Mouse (Mus musculus) heart, adult 18-20 months (tissue): Measurements from ENCODE around the gene Barx1. TPM values are rescaled to one million over a fixed set of nuclear protein-coding genes. Genes with fewer than 3 reads are reported as not detected.

Source experiments
- DNase-seq, 2 experiments: peaks; one replicate each; pipeline ENCODE4 v3.0.0; 2021 to 2022; ENCODE audit warnings: mixed read lengths in 1 of 2
- long read RNA-seq, 2 experiments: library from polyadenylated mRNA; stranded (forward); transcript quantifications; one replicate each; pipeline ENCODE4 v2.0.0; 2021
- total RNA-seq, 2 experiments: library from RNA; stranded (reverse); gene quantifications; 2 replicates each; pipeline ENCODE4 v1.2.3; 2021

Gene Barx1
- total RNA-seq = not detected
- long read RNA-seq, experiment 1 = 0 reads
- long read RNA-seq, experiment 2 = 0 reads

GRCm38 (mm10) chr13:48662431-48663143, at the start of gene Barx1:
TSS of gene Barx1 (plus strand) at chr13:48662998.
- DNase-seq = no peak

- no peak for DNase-seq
Measured at GRCm38 (mm10) chr13:48614525-48614924, 48.3 kb upstream of the Barx1 start.

- DNase-seq = no peak
Measured at GRCm38 (mm10) chr13:48617774-48618173, 45.0 kb upstream of the Barx1 start.

- no peak for DNase-seq
Measured at GRCm38 (mm10) chr13:48618890-48619289, 43.9 kb upstream of the Barx1 start.

GRCm38 (mm10) chr13:48624968-48625398, 37.8 kb upstream of the Barx1 start:
- DNase-seq = no peak

GRCm38 (mm10) chr13:48625433-48626184, 37.2 kb upstream of the Barx1 start, which contains the start of gene Ptpdc1:
TSS of gene Ptpdc1 (minus strand) at chr13:48625664.
- peak; percentile 98 to 99 for DNase-seq

GRCm38 (mm10) chr13:48631691-48632090, 31.1 kb upstream of the Barx1 start:
- no peak for DNase-seq

GRCm38 (mm10) chr13:48637706-48638105, 25.1 kb upstream of the Barx1 start:
- no peak for DNase-seq

- peak; percentile 66 to 76 for DNase-seq
Measured at GRCm38 (mm10) chr13:48639570-48639969, 23.2 kb upstream of the Barx1 start.

- no peak for DNase-seq
Measured at GRCm38 (mm10) chr13:48643072-48643471, 19.7 kb upstream of the Barx1 start.

GRCm38 (mm10) chr13:48643991-48644390, 18.8 kb upstream of the Barx1 start:
- no peak for DNase-seq

GRCm38 (mm10) chr13:48646696-48647095, 16.1 kb upstream of the Barx1 start:
- no peak for DNase-seq

- DNase-seq = no peak
Measured at GRCm38 (mm10) chr13:48650615-48651014, 12.2 kb upstream of the Barx1 start.

GRCm38 (mm10) chr13:48651132-48652065, 11.4 kb upstream of the Barx1 start:
- no peak for DNase-seq

GRCm38 (mm10) chr13:48653788-48654770, 8.7 kb upstream of the Barx1 start:
- peak; percentile 49 to 87 for DNase-seq

GRCm38 (mm10) chr13:48655637-48656036, 7.2 kb upstream of the Barx1 start:
- DNase-seq = peak; percentile 63 to 82

GRCm38 (mm10) chr13:48657791-48658190, 5.0 kb upstream of the Barx1 start:
- DNase-seq = no peak

GRCm38 (mm10) chr13:48658588-48659253, 4.1 kb upstream of the Barx1 start:
- peak; percentile 5 to 52 for DNase-seq

GRCm38 (mm10) chr13:48659254-48660220, 3.3 kb upstream of the Barx1 start:
- DNase-seq = peak; percentile 8 to 50
